8 mouse cellular contexts compared by ENCODE assay signal in the genomic region with DNA sequence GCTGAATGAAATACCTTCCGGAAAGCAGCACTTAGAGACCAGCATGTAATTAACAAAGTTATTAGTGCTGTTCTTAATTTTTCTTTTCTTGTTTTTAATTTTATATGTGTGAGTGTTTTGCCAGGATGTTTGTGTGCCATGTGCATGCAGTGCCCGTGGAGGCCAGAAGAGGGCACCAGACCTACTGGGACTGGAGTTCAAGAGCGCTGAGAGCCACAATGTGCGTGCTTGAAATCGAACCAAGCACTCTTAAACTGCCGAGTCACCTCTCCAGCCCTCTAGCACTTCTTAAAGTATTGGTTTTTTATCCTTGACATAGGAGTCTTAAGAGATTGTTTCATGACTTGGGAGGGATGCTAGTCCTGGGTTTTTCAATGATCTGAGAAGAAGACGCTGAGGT. TPM values are rescaled to one million over a fixed set of nuclear protein-coding genes. Genes with fewer than 3 reads are reported as not detected.
A peak's percentile ranks its signal among the peaks of the same experiment; 100 is the strongest.
DNase-seq lines count a peak whose midpoint lies in the region; ATAC-seq and TF ChIP-seq lines count a peak whose summit lies in the region.
"Had no signal": no experiment of that assay in that cellular context is flagged by ENCODE, and none has a peak within 500 bp of the region (broad histone marks: within the 10 kb centered on the region; RNA-seq: fewer than 3 reads in every experiment).

No protein-coding gene starts in this region.

- in situ Hi-C loops in CH12.LX (cut with MboI; ENCODE audit: low pct_ligation_motif_present, low pct_unique_long_range_greater_than_20kb, low sequenced_read_pairs) = no loop called here

- no peak overlapping the region for H3K27ac ChIP-seq in left cerebral cortex, adult 2 months
- H3K27ac ChIP-seq in CH12.LX (ENCODE audit: insufficient read depth, low read depth) = no peak overlapping the region
- H3K27ac ChIP-seq in small intestine, adult 2 months (ENCODE audit: insufficient read depth, low read depth, low read length) = no peak overlapping the region
- H3K27ac ChIP-seq: heart, embryonic 15.5 days had no signal

- intact Hi-C loops in left cerebral cortex, adult 2 months (cut with DNase I) = no loop called here

- no peak overlapping the region for H3K4me2 ChIP-seq in CH12.LX (ENCODE audit: insufficient read depth, low read depth, poor library complexity, severe bottlenecking)
- H3K4me2 ChIP-seq: heart, embryonic 15.5 days had no signal

- no peak for TF ChIP-seq EP300 in CH12.LX (IDR thresholded peaks at IDR 0.05; ENCODE audit: low read length)

- no peak overlapping the region for H3K4me3 ChIP-seq in left cerebral cortex, adult 2 months
- no peak overlapping the region for H3K4me3 ChIP-seq in CH12.LX (replicated peaks in 1 of 3; ENCODE audit: low read depth in 2 of 3, low read length in 2 of 3, poor library complexity in 1 of 3)
- H3K4me3 ChIP-seq in small intestine, adult 2 months (ENCODE audit: low read depth, low read length) = no peak overlapping the region
- H3K4me3 ChIP-seq: heart, embryonic 15.5 days had no signal

- peaks cover 3% of the 10 kb centered on the region for H3K9me3 ChIP-seq in CH12.LX (replicated peaks; ENCODE audit: low read length)
- H3K9me3 ChIP-seq: heart, embryonic 15.5 days had no signal

- no peaks in the 10 kb centered on the region for H3K27me3 ChIP-seq in CH12.LX (replicated peaks)
- H3K27me3 ChIP-seq in small intestine, adult 2 months (ENCODE audit: control insufficient read depth, insufficient read depth, low read length) = no peaks in the 10 kb centered on the region
- H3K27me3 ChIP-seq: heart, embryonic 15.5 days had no signal

- no peak overlapping the region for H3K9ac ChIP-seq in CH12.LX (ENCODE audit: insufficient read depth, low read depth)
- H3K9ac ChIP-seq: heart, embryonic 15.5 days had no signal

- TF ChIP-seq POLR2A in CH12.LX (IDR thresholded peaks at IDR 0.05; ENCODE audit: low read depth, low read length) = no peak
- TF ChIP-seq POLR2A in small intestine, adult 2 months (IDR thresholded peaks at IDR 0.05; ENCODE audit: low read depth, low read length) = no peak

- H3K79me2 ChIP-seq in CH12.LX (replicated peaks; ENCODE audit: control insufficient read depth, extremely low read depth, insufficient read depth, poor library complexity, severe bottlenecking) = no peaks in the 10 kb centered on the region

- DNase-seq in left cerebral cortex, adult 2 months (ENCODE audit: extremely low spot score in 1 of 2, low spot score in 2 of 2) = no peak
- no peak for DNase-seq in left cerebral cortex, adult 11 months (ENCODE audit: low spot score)
- peak; percentile 12 for DNase-seq in CH12.LX (ENCODE audit: extremely low read depth)
- DNase-seq in NIH3T3 (ENCODE audit: low read depth) = peak; percentile 14
- DNase-seq in ovary, postnatal 14 days (ENCODE audit: low spot score) = no peak

- dilution Hi-C loops in CH12.LX (cut with MboI; ENCODE audit: extremely low pct_ligation_motif_present, extremely low pct_unique_long_range_greater_than_20kb, low sequenced_read_pairs) = no loop called here

- no peaks in the 10 kb centered on the region for H3K36me3 ChIP-seq in CH12.LX (replicated peaks in 1 of 2; ENCODE audit: control insufficient read depth in 1 of 2, insufficient read depth in 1 of 2, low read length in 1 of 2)
- H3K36me3 ChIP-seq in small intestine, adult 2 months (ENCODE audit: control insufficient read depth, insufficient read depth, low read length) = no peaks in the 10 kb centered on the region
- H3K36me3 ChIP-seq: heart, embryonic 15.5 days had no signal

- WGBS in small intestine, adult 2 months = 87% methylated on average over 7 of the region's 7 CpGs

- TF ChIP-seq RAD21 in CH12.LX (IDR thresholded peaks at IDR 0.05; ENCODE audit: low read depth, low read length) = peak; percentile 39

- TF ChIP-seq CTCF in left cerebral cortex, adult 2 months (IDR thresholded peaks at IDR 0.05) = peak; percentile 39
- TF ChIP-seq CTCF in CH12.LX (conservative IDR thresholded peaks at IDR 0.05 in 1 of 2, IDR thresholded peaks at IDR 0.05 in 1 of 2; ENCODE audit: low read depth in 2 of 2, low read length in 2 of 2) = peak; percentile 40 to 58
- peak; percentile 50; the same call in 1 of the 2 replicates for TF ChIP-seq CTCF in small intestine, adult 2 months (IDR thresholded peaks at IDR 0.05; ENCODE audit: extremely low read depth, insufficient read length, insufficient replicate concordance, low read depth, low read length)

- ATAC-seq in erythroid progenitor cell, adult 5-6 weeks (replicated peaks; ENCODE audit: low FRiP score, poor library complexity, severe bottlenecking) = no peak

- peaks cover under 1 to 10% of the 10 kb centered on the region in 2 experiments for H3K4me1 ChIP-seq in CH12.LX (ENCODE audit: control insufficient read depth in 1 of 2, insufficient read depth in 2 of 2)
- H3K4me1 ChIP-seq in small intestine, adult 2 months (ENCODE audit: control insufficient read depth, insufficient read depth, insufficient read length, low read length) = no peaks in the 10 kb centered on the region
- H3K4me1 ChIP-seq: heart, embryonic 15.5 days had no signal

TF ChIP-seq in CH12.LX, 34 proteins besides CTCF, POLR2A, EP300 and RAD21:
- TF ChIP-seq SMC3 (IDR thresholded peaks at IDR 0.05; ENCODE audit: low read depth, low read length) (peak; percentile 51), JUND (conservative IDR thresholded peaks at IDR 0.05; ENCODE audit: low read depth, low read length) (no peak)

RNA-seq across cellular contexts. Expression of a gene that starts 26.6 kb away (rescaled TPM):
- 100 to 1,000 TPM; 190 to 198 TPM for total RNA-seq in left cerebral cortex, adult 2 months (2021)
- total RNA-seq in CH12.LX (2012; rRNA removed) (0.04 and 0.13 TPM in 2 replicates), CH12.LX (2014; rRNA removed) (0.09 TPM in 1 of 2 replicates, not detected in the other)
- polyA plus RNA-seq in CH12.LX (2012; ENCODE audit: insufficient read length, low read depth) = not detected in 2 replicates
- 0.03 and 0.58 TPM in 2 replicates for polyA plus RNA-seq in small intestine, adult 2 months (2012; rRNA removed)
- total RNA-seq in erythroid progenitor cell, adult 5-6 weeks (2015; ENCODE audit: low replicate concordance) = not detected in 2 replicates
- total RNA-seq in erythroid progenitor cell, adult 5-6 weeks (2017; ENCODE audit: low replicate concordance) = not detected in 2 replicates

RNA-seq across cellular contexts. Expression of a gene that starts 38.2 kb away (rescaled TPM):
- total RNA-seq in left cerebral cortex, adult 2 months (2021) = 10 to 100 TPM; 14.1 to 14.7 TPM
- total RNA-seq in CH12.LX (2012; rRNA removed) = 97.6 and 98.7 TPM in 2 replicates
- 82.3 and 88.5 TPM in 2 replicates for total RNA-seq in CH12.LX (2014; rRNA removed)
- polyA plus RNA-seq in CH12.LX (2012; ENCODE audit: insufficient read length, low read depth) = 186 and 188 TPM in 2 replicates
- polyA plus RNA-seq in small intestine, adult 2 months (2012; rRNA removed) = 7.1 and 19.5 TPM in 2 replicates
- 2.1 and 4.0 TPM in 2 replicates for total RNA-seq in erythroid progenitor cell, adult 5-6 weeks (2015; ENCODE audit: low replicate concordance)
- 1.5 and 2.3 TPM in 2 replicates for total RNA-seq in erythroid progenitor cell, adult 5-6 weeks (2017; ENCODE audit: low replicate concordance)

Comparison
In these comparisons a context has a peak if more than half of its experiments do, and no peak if none do; other contexts are left out.
1. DNase-seq: peak in CH12.LX (single experiment) and NIH3T3 (single experiment); none in left cerebral cortex, adult 2 months (0 of 2), left cerebral cortex, adult 11 months (single experiment) and ovary, postnatal 14 days (single experiment).
2. RNA of a gene that starts 26.6 kb away (total RNA-seq): 190 to 198 TPM in left cerebral cortex, adult 2 months; 0.04 to 0.13 TPM in CH12.LX and not detected in erythroid progenitor cell, adult 5-6 weeks; every median in the first group is over 100 times any median in the second.
3. RNA of a gene that starts 38.2 kb away (total RNA-seq): 82.3 to 98.7 TPM in CH12.LX; 14.1 to 14.7 TPM in left cerebral cortex, adult 2 months and 1.5 to 4.0 TPM in erythroid progenitor cell, adult 5-6 weeks; every median in the first group is over 4 times any median in the second.
4. Peak in every context shown above with its lines, with median percentiles within 50 percentile points of each other: CTCF ChIP-seq.